Mouse (Mus musculus) hindbrain, postnatal 0 days (tissue): ENCODE results near the gene Zfp831. TPM values are rescaled to one million over a fixed set of nuclear protein-coding genes. Genes with fewer than 3 reads are reported as not detected.

Source experiments
- ATAC-seq: fragments of 200-750 bp; cut with Nextera tagmentation; 2 replicates; pipeline ENCODE4 v1.8.0; 2017; ENCODE audit warnings: mild to moderate bottlenecking, moderate TSS enrichment, moderate library complexity
- DNase-seq: peaks from one replicate; pipeline ENCODE4 v3.0.0-alpha.2; 2015; ENCODE audit warnings: low spot score
- H3K27ac ChIP-seq: fragments of 300-500 bp; sonication (generic); 2 replicates; pipeline ENCODE4 v1.5.1; 2014; ENCODE audit warnings: mild to moderate bottlenecking
- H3K27me3 ChIP-seq: fragments of 300-500 bp; sonication (generic); 2 replicates; pipeline ENCODE4 v1.6.1; 2014; ENCODE audit warnings: low read length, mixed read lengths; ENCODE audit not compliant: insufficient read depth
- H3K36me3 ChIP-seq: fragments of 300-500 bp; sonication (generic); 2 replicates; pipeline ENCODE4 v1.6.1; 2014; ENCODE audit warnings: low read length, mixed read lengths; ENCODE audit not compliant: insufficient read depth
- H3K4me1 ChIP-seq: fragments of 300-500 bp; sonication (generic); 2 replicates; pipeline ENCODE4 v1.6.1; 2014; ENCODE audit warnings: antibody characterized with exemption, low read length, mixed read lengths; ENCODE audit not compliant: insufficient read depth
- H3K4me2 ChIP-seq: fragments of 300-500 bp; sonication (generic); 2 replicates; pipeline ENCODE4 v1.6.1; 2014; ENCODE audit warnings: low read depth, mild to moderate bottlenecking, low read length, moderate library complexity, mixed read lengths
- H3K4me3 ChIP-seq: fragments of 300-500 bp; sonication (generic); 2 replicates; pipeline ENCODE4 v1.5.1; 2014; ENCODE audit warnings: low read length
- H3K9ac ChIP-seq: fragments of 300-500 bp; sonication (generic); replicated peaks from 2 replicates; pipeline ENCODE4 v1.6.1; 2014; ENCODE audit warnings: mild to moderate bottlenecking, low read length, moderate library complexity, mixed read lengths
- H3K9me3 ChIP-seq: fragments of 300-500 bp; sonication (generic); 2 replicates; pipeline ENCODE4 v1.6.1; 2016; ENCODE audit warnings: low read length, mixed read lengths
- CTCF ChIP-seq: IDR thresholded peaks from 2 replicates; pipeline ENCODE4 v1.5.1; 2016; ENCODE audit warnings: antibody characterized with exemption, control low read depth, low read depth
- WGBS: fragments of 180-500 bp; shearing (Covaris S2); extraction: QIAGEN DNeasy Blood & Tissue Kit; methylation state at CpG from one replicate; pipeline ENCODE4 v1.1.7; 2014; 5-methylcytosine and 5-hydroxymethylcytosine counted together
- polyA plus RNA-seq: library from polyadenylated mRNA; unstranded; fragments of >200 nt; fragmentation: Nextera tagmentation; extraction: Ambion mirVana; gene quantifications from 2 replicates; pipeline ENCODE4 v1.2.1, GENCODE M21; 2015
- total RNA-seq: library from RNA; depleted of rRNA; stranded (reverse); fragments of >200 nt; gene quantifications from 2 replicates; pipeline ENCODE4 v1.2.3, GENCODE M21; 2014

The Zfp831 gene
- total and polyA plus RNA-seq, 2 experiments from 2014 or later = 0.05 TPM; not detected in 1

- no peak overlapping the region for H3K9ac ChIP-seq
- H3K4me3 ChIP-seq = no peak overlapping the region
- no peak overlapping the region for H3K27ac ChIP-seq
- H3K4me2 ChIP-seq = no peak overlapping the region
- no peaks in the 10 kb centered on the region for H3K27me3 ChIP-seq
- ATAC-seq = no peak
- H3K4me1 ChIP-seq = no peaks in the 10 kb centered on the region
- H3K36me3 ChIP-seq = no peaks in the 10 kb centered on the region
- no peak for TF ChIP-seq CTCF
- no peaks in the 10 kb centered on the region for H3K9me3 ChIP-seq
- WGBS = 69% methylated on average over 9 of the region's 9 CpGs
- DNase-seq = no peak
These were observed 41.2 kb upstream of the Zfp831 start for GRCm38 (mm10) chr2:174601938-174602685.

- no peaks in the 10 kb centered on the region for H3K27me3 ChIP-seq
- no peak overlapping the region for H3K27ac ChIP-seq
- H3K9me3 ChIP-seq = no peaks in the 10 kb centered on the region
- no peaks in the 10 kb centered on the region for H3K36me3 ChIP-seq
- no peak overlapping the region for H3K9ac ChIP-seq
- TF ChIP-seq CTCF = no peak
- DNase-seq = no peak
- no peak overlapping the region for H3K4me2 ChIP-seq
- 95% methylated on average over 7 of the region's 7 CpGs for WGBS
- no peak overlapping the region for H3K4me3 ChIP-seq
- no peaks in the 10 kb centered on the region for H3K4me1 ChIP-seq
- ATAC-seq = no peak
These were observed 40.0 kb upstream of the Zfp831 start for GRCm38 (mm10) chr2:174603321-174603720.

- H3K4me3 ChIP-seq = no peak overlapping the region
- no peaks in the 10 kb centered on the region for H3K36me3 ChIP-seq
- 92% methylated on average over 1 of the region's 1 CpGs for WGBS
- H3K27me3 ChIP-seq = no peaks in the 10 kb centered on the region
- H3K27ac ChIP-seq = no peak overlapping the region
- H3K9me3 ChIP-seq = no peaks in the 10 kb centered on the region
- DNase-seq = no peak
- no peak overlapping the region for H3K9ac ChIP-seq
- H3K4me2 ChIP-seq = no peak overlapping the region
- no peak for ATAC-seq
- H3K4me1 ChIP-seq = no peaks in the 10 kb centered on the region
- TF ChIP-seq CTCF = no peak
These were observed 38.3 kb upstream of the Zfp831 start for GRCm38 (mm10) chr2:174605020-174605419.

GRCm38 (mm10) chr2:174605442-174606087 lies 37.8 kb upstream of the Zfp831 start:
- Histone ChIP-seq H3K27ac (no peak overlapping the region), H3K36me3 (no peaks in the 10 kb centered on the region), H3K27me3 (no peaks in the 10 kb centered on the region), H3K4me3 (no peak overlapping the region), H3K9ac (no peak overlapping the region), H3K9me3 (no peaks in the 10 kb centered on the region), H3K4me1 (no peaks in the 10 kb centered on the region), H3K4me2 (no peak overlapping the region)
- no peak for TF ChIP-seq CTCF
- WGBS = 88% methylated on average over 4 of the region's 4 CpGs
- no peak for ATAC-seq
- no peak for DNase-seq

- no peak overlapping the region for H3K9ac ChIP-seq
- no peaks in the 10 kb centered on the region for H3K4me1 ChIP-seq
- H3K27me3 ChIP-seq = no peaks in the 10 kb centered on the region
- ATAC-seq (no peak), DNase-seq (no peak)
- no peaks in the 10 kb centered on the region for H3K36me3 ChIP-seq
- H3K4me3 ChIP-seq = no peak overlapping the region
- WGBS = 50% methylated on average over 5 of the region's 5 CpGs
- TF ChIP-seq CTCF = no peak
- no peak overlapping the region for H3K27ac ChIP-seq
- no peak overlapping the region for H3K4me2 ChIP-seq
- no peaks in the 10 kb centered on the region for H3K9me3 ChIP-seq
These were observed 37.0 kb upstream of the Zfp831 start for GRCm38 (mm10) chr2:174606376-174606775.

GRCm38 (mm10) chr2:174609892-174610291 lies 33.4 kb upstream of the Zfp831 start:
- no peak for ATAC-seq
- no peak for TF ChIP-seq CTCF
- H3K4me1 ChIP-seq = no peaks in the 10 kb centered on the region
- no peak overlapping the region for H3K4me2 ChIP-seq
- no peaks in the 10 kb centered on the region for H3K36me3 ChIP-seq
- H3K9me3 ChIP-seq = no peaks in the 10 kb centered on the region
- 76% methylated on average over 5 of the region's 5 CpGs for WGBS
- DNase-seq = no peak
- H3K4me3 ChIP-seq = no peak overlapping the region
- H3K9ac ChIP-seq = no peak overlapping the region
- H3K27me3 ChIP-seq = no peaks in the 10 kb centered on the region
- H3K27ac ChIP-seq = no peak overlapping the region
